Mouse (Mus musculus): Measurements from ENCODE around the gene Cfap221.

Gene Cfap221

DNA sequence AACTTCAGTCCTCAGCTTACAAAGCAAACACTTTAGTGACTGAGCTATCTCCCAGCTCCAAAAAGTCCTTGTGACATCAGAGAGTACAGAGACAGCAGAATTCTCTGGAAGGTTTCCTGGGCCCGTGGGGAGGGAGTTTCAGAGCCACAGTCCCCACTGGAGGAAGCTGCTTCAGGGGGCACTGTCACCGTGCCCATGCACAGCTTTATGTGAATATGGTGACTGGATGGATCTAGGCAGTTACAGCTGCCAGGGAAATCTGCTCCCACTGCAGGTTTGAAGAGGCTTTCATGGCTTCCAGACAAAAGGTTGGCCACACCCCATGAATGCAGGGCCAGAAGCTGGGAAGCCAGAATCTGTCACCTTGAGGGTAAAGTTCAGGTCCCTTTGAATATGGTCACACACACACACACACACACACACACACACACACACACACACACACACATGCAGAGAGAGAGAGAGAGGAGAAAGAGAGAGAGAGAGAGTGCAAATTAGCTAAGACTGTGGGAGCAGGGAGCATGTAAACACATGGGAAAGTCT lies 89.8 kb downstream of the Cfap221 start:
- DNase-seq (ENCODE audit: low read depth in 2 of 2, low spot score in 2 of 2), result no peak

DNA sequence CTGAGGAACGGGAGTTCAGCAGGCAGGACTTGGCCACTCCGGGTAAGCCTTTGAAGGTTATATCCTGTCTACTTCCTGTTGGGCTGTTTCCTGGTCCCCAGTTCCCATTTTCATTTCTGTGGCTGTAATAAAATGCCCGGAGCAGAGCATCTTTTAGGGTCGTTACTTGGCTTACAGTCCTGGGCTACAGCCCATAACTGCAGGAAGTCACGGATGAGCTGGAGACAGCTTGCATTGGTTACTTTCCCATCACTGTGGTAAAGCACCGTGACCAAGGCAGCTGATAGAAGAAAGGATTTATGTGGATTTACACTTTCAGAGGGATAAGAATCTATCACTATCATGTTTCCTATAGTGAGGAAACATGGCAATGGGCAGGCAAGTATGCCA lies 93.8 kb downstream of the Cfap221 start:
- no peak for DNase-seq (ENCODE audit: low read depth in 2 of 2, low spot score in 2 of 2)

DNA sequence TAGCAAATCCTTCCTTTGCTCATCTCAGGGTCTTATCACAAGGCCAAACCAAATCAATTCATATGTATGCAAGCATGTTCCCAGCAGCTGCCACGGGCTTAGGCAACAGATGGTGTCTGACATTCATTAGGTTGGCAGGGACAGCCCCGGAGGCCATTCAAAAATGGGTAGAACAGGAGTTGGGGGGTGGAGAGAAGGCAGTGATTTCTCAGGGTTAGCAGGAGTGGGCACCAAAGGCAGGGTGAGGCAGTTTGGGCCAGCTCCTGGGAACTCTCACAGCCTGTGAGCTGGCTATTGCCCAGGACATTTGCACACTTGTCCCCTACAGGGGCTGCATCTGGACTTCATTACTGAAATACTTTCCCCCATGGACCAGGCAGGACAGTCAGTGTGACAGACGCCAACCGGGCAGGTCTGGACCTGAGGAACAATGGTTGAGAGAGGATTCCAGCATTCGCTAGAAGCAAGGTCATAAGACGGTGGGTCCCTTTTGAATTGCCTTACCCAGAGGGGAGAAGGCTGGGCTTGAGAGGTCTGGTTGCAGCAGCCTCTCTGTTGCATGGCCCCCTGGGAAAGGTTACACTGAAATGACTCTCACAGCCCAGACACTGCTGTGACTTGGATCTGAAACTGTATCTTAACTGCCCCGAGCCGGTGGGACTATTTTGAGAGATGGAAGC lies 94.3 kb downstream of the Cfap221 start:
- no peak for DNase-seq (ENCODE audit: low read depth in 2 of 2, low spot score in 2 of 2)

DNA sequence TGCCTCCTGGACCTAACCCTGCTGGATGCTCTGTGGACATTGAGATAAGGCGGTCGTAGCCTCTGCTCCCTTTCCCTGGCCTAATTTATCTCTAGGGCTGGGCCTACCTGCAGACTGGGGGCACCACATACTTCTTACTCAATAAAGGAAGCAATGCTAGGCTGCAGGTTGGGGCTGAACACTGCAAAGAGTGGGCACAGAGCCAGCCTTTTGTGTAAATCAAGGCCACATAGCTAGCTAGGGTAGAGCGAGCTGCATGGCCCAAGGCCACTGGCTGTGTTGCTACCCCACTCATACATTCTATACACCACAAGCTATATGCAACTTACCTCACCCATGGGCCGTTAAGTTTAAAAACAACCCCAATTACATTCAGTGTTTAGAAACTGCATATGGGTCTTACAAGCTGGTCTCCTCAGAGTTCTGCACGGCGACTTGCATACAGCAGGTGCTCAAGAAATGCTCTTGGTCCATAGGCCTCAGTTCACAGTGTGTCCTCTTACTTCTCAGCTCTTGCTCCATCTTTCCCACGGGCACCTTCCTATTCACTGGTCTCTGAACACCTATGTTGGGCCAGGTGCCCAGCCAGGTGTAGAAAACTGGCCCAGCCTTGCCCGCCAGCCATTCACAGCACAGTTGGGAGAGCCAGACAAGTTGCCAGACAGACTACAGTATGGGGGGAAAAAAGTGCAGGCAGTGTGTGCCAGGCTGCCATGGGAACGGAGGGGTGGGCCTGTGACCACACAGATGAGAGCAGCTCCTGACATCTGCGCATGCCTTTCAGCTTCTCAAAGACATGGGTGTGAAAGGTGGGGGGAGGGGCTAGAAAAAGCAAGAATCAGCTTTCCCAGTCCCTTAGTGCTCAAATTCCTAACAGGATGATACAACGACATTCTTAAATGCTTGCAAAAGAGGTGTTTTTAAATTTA lies 97.6 kb downstream of the Cfap221 start:
- DNase-seq (ENCODE audit: low read depth in 2 of 2, low spot score in 2 of 2), result no peak

DNA sequence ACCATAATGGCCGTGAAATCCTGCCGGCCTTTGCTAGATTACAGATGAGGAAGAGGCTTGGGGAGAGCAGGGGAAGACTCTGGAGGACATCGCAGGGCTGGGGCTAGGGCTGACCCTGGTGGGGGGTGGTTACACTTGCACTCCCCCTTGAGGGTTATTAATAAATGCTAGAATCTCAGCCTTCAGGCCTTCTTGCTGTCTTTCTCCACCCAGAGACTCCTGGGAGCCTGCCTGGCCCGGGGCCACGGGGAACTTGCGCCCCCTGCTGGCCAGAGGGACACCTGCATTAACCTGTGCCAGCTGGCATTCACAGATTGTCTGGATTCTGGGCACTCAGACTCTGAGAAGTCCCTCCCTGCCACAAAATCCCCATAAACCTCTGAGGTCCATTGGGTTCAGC lies 102.1 kb downstream of the Cfap221 start:
- DNase-seq (ENCODE audit: low read depth in 2 of 2, low spot score in 2 of 2), result peak; percentile 51 to 61

DNA sequence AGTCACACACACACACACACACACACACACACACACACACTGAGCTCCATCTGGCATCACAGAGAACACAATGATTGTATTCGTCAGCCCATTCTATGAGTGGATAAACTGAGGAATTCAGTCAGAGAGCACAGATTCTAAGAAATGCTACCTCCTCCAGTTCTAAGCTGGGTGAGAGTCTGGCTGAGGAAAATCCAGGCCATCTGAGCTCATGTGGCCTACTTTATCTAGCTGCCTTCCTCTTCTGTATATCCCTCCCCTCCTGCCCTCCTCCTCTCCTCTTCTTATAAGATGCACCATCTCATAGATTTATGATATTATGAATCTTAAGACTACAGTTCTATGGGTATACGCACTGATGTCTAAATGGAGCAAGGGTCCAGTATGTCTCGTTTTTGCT lies 103.4 kb downstream of the Cfap221 start:
- no peak for DNase-seq (ENCODE audit: low read depth in 2 of 2, low spot score in 2 of 2)

DNA sequence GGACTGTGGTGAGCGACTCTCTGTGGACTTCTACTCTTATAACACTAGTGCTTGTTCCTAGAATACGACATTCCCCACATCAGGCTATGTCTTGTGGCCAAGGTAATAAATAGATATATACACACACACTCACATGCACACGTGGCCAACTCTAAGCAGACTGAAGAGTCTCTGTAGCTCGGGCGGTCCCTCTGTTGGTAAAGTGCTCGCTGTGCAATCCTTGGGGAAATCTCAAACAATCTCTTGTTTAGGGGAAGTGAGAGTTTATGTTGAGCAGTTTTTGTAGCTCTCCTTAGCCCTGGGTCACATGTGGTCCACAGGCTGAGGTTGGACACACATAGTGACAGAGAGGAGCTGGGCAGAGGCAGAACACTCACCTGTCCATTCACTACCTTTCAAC lies 104.1 kb downstream of the Cfap221 start:
- DNase-seq (ENCODE audit: low read depth in 2 of 2, low spot score in 2 of 2), result no peak

DNA sequence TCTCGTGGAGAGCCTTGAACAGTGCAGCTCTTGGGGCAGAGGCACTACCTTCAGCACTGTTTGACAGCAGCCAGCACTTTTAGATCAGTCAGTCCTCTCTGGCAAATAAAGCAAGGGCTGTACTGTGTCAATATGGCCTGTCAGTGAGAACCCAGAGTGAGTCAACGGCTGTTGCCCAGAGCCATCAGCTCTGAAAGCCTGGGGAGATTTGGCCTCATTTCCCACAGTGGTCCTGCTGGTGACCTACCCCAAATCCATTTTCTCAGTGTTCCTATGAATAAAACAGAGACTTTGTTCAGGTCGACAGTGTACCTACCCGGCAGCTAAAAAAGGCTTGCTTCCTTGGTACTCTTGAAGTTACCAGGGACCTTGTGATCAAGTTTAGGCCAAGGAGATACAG lies 105.2 kb downstream of the Cfap221 start:
- DNase-seq (ENCODE audit: low read depth in 2 of 2, low spot score in 2 of 2), result no peak

DNA sequence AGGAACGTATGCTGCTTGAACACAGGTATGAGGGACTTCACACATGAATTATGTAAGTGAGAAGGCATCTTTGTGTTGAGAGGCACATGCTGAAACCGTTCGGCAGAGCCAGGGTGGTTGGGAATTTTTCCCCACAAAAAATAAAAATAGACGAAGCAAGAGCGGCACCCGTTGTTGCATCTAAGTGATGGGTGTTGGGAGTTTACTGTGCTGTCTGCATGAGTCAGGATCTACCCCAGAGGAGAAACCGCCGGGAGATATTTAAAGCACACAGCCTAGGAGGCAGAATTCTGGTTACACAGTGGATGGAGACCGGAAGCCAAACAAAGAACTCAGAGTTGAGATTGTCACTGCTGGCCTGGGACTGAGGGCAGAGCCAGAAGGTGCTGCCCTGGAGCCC lies 105.9 kb downstream of the Cfap221 start:
- DNase-seq (ENCODE audit: low read depth in 2 of 2, low spot score in 2 of 2), result no peak

DNA sequence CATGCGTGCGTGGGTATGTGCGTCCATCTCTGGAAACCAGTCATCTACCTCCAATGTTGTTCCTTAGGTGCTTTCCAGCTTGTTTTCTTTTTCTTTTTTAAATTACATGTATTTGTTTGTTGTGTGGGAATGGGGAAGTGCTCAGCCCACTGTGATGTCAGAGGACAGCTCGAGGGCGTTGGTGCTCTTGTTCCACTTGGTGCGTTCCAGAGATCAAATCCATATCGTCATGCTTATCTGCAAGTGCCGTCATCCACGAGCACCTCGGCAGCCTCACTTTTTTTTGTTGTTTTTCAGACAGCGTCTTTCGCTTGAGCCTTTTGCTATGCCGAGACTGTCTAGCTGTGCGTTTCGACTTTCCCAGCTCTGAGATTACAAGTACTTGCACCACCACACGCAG lies 107.7 kb downstream of the Cfap221 start:
- DNase-seq (ENCODE audit: low read depth in 2 of 2, low spot score in 2 of 2), result no peak

DNA sequence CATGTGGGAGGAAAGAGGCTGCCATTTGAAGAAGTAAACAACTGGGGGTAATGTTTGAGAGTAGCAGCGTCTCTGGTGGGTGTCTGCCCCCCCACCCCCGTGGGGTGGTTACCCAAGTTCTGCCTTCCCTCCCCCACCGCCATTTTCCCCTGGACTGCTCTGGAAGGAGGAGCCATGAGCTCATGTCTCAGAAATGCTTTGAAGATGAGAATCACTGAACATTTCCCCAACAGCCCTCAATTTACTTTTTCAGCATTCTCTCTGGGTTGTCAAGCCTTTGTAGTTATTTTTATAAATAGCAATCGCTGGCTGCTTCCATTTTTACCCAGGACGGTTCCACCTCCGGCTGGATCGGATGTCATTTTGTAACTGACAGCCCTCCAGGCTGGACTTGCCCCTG lies 110.7 kb downstream of the Cfap221 start:
- DNase-seq (ENCODE audit: low read depth in 2 of 2, low spot score in 2 of 2), result no peak

DNA sequence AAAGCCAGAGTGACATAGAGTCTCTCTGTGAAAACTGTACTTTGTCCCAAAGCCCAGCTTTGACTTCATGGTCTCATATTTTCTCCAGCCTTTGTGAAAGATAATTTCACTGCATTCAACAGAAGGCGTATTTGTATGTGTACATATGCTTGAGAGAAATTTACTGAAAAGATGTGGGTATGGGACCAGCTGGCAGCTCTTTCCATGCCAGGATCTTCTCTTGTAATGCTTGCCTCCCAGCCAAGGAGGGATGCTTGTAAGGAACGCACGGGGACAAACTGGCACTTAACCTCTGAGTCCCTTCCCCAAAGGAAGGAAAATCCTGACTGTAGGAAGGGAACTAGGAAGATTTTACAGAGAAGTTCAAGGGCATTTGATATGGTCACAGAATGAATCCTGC lies 112.8 kb downstream of the Cfap221 start:
- DNase-seq (ENCODE audit: low read depth in 2 of 2, low spot score in 2 of 2), result no peak

DNA sequence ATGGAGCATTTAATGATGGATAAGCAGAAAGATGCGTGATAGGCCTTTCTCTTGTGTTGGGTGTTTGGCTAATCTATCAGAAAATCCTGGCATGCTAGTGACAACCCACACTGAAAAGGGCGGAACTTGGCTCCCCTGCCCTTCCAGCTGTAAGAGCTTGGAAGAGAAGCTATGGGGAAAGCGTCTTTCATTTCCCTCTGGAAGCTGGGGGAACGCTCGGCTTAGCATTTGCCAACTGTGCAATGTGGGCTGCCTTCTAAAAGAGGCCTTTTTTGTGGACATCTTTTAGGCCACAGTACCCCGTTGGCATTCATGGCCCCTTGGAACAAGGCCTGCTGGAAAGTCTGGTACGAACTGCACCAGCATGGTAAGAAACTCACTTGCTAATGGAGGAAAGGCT lies 118.1 kb downstream of the Cfap221 start:
- DNase-seq (ENCODE audit: low read depth in 2 of 2, low spot score in 2 of 2), result no peak

DNA sequence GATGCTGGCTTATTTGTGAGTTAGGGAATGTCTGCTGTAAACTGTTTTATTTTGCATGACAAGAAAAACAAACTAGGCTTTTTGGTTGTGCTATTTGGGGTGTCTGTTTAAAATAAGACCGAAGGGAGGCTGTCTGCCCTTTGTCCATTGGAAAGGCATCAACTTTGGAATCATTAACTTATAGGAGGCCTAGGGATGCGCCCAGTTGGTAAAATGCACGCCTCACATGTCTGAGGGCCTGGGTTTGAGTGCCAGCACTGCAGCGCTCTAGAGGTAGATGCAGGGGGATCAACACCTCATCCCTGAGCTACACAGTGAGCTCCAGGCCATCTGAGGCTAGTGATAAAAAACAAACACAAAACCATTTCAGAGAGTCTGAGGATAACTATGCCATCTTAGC lies 119.6 kb downstream of the Cfap221 start:
- no peak for DNase-seq (ENCODE audit: low read depth in 2 of 2, low spot score in 2 of 2)

Measured in CD8-positive naive resting alpha-beta T cell, adult 2 months (primary cell).